In genomic region chr2:72296984-72297715, GRCm38 (mm10) we compare ENCODE assay signal across 12 mouse cellular contexts. TPM values are rescaled to one million over a fixed set of nuclear protein-coding genes. Genes with fewer than 3 reads are reported as not detected.
A peak's percentile ranks its signal among the peaks of the same experiment; 100 is the strongest.
DNase-seq lines count a peak whose midpoint lies in the region; ATAC-seq and TF ChIP-seq lines count a peak whose summit lies in the region.
"Had no signal": no experiment of that assay in that cellular context is flagged by ENCODE, and none has a peak within 500 bp of the region (broad histone marks: within the 10 kb centered on the region; RNA-seq: fewer than 3 reads in every experiment).

No protein-coding gene starts in this region.

- WGBS in heart, embryonic 14.5 days = 76% methylated on average over 10 of the region's 10 CpGs
- WGBS in lung, embryonic 14.5 days = 63% methylated on average over 10 of the region's 10 CpGs
- 77% methylated on average over 10 of the region's 10 CpGs for WGBS in intestine, embryonic 14.5 days
- 74% methylated on average over 10 of the region's 10 CpGs for WGBS in stomach, embryonic 16.5 days

- no peak for DNase-seq in heart, postnatal 4 days
- DNase-seq in lung, embryonic 14.5 days = no peak
- DNase-seq in lung, adult 18-20 months = no peak
- no peak for DNase-seq in intestine, embryonic 14.5 days (ENCODE audit: low spot score)
- no peak for DNase-seq in right cerebral cortex, adult 18-20 months
- DNase-seq: cerebellum, adult 11-12 months had no signal

- no peak for ATAC-seq in heart, embryonic 14.5 days (ENCODE audit: insufficient number of reproducible peaks, insufficient read depth, low FRiP score, low read depth)
- no peak for ATAC-seq in lung, embryonic 14.5 days (ENCODE audit: insufficient read depth)
- no peak for ATAC-seq in intestine, embryonic 14.5 days (replicated peaks; ENCODE audit: low FRiP score, low TSS enrichment, low read depth)
- ATAC-seq in stomach, embryonic 16.5 days (ENCODE audit: insufficient read depth, low FRiP score) = no peak
- ATAC-seq: activated CD4-positive, CD25-positive, alpha-beta regulatory T cell, adult 4 months had no signal

- peak overlapping the region; percentile 44 for H3K4me2 ChIP-seq in heart, embryonic 14.5 days (ENCODE audit: low read length)
- H3K4me2 ChIP-seq in lung, embryonic 14.5 days = peak overlapping the region; percentile 43; the same call in 1 of the 2 replicates
- peak overlapping the region; percentile 25 for H3K4me2 ChIP-seq in intestine, embryonic 14.5 days (ENCODE audit: low read length)
- peak overlapping the region; percentile 33; the same call in 1 of the 2 replicates for H3K4me2 ChIP-seq in stomach, embryonic 16.5 days (ENCODE audit: low read depth, low read length)
- H3K4me2 ChIP-seq: forebrain, embryonic 12.5 days had no signal

- H3K4me1 ChIP-seq in heart, embryonic 14.5 days (ENCODE audit: control insufficient read depth in 2 of 2, insufficient read depth in 2 of 2, low read length in 2 of 2) = peaks cover 2 to 20% of the 10 kb centered on the region in 2 experiments
- peaks cover 6% of the 10 kb centered on the region; the same call in 1 of the 2 replicates for H3K4me1 ChIP-seq in lung, embryonic 14.5 days (ENCODE audit: insufficient read depth)
- H3K4me1 ChIP-seq in intestine, embryonic 14.5 days (replicated peaks; ENCODE audit: control insufficient read depth, insufficient read depth, low read length) = peaks cover 10% of the 10 kb centered on the region
- peaks cover 13% of the 10 kb centered on the region for H3K4me1 ChIP-seq in stomach, embryonic 16.5 days (ENCODE audit: control insufficient read depth, insufficient read depth, low read length)
- H3K4me1 ChIP-seq: forebrain, embryonic 12.5 days; hindbrain, embryonic 12.5 days had no signal

- H3K9me3 ChIP-seq in heart, embryonic 14.5 days (ENCODE audit: control insufficient read depth, low read length) = no peaks in the 10 kb centered on the region
- H3K9me3 ChIP-seq in lung, embryonic 14.5 days (ENCODE audit: low read depth, low read length) = no peaks in the 10 kb centered on the region
- H3K9me3 ChIP-seq in intestine, embryonic 14.5 days (ENCODE audit: control insufficient read depth, low read length) = no peaks in the 10 kb centered on the region
- H3K9me3 ChIP-seq in stomach, embryonic 16.5 days (replicated peaks; ENCODE audit: control insufficient read depth, low read length) = no peaks in the 10 kb centered on the region
- H3K9me3 ChIP-seq: forebrain, embryonic 12.5 days; hindbrain, embryonic 12.5 days; limb, embryonic 13.5 days had no signal

- H3K27me3 ChIP-seq in heart, embryonic 14.5 days (ENCODE audit: control insufficient read depth, insufficient read depth, low read length) = no peaks in the 10 kb centered on the region
- H3K27me3 ChIP-seq in lung, embryonic 14.5 days (ENCODE audit: insufficient read depth, low read length) = no peaks in the 10 kb centered on the region
- H3K27me3 ChIP-seq in intestine, embryonic 14.5 days (replicated peaks; ENCODE audit: control insufficient read depth, insufficient read depth, low read length) = no peaks in the 10 kb centered on the region
- no peaks in the 10 kb centered on the region for H3K27me3 ChIP-seq in stomach, embryonic 16.5 days (ENCODE audit: control insufficient read depth, insufficient read depth, low read length)
- H3K27me3 ChIP-seq: forebrain, embryonic 12.5 days; hindbrain, embryonic 12.5 days; limb, embryonic 13.5 days had no signal

- peaks cover 45% of the 10 kb centered on the region for H3K36me3 ChIP-seq in heart, embryonic 14.5 days (ENCODE audit: control insufficient read depth, insufficient read depth, low read length)
- peaks cover 9% of the 10 kb centered on the region for H3K36me3 ChIP-seq in lung, embryonic 14.5 days (ENCODE audit: insufficient read depth)
- H3K36me3 ChIP-seq in intestine, embryonic 14.5 days (ENCODE audit: control insufficient read depth, insufficient read depth, low read length) = peaks cover 12% of the 10 kb centered on the region; the same call in 1 of the 2 replicates
- H3K36me3 ChIP-seq in stomach, embryonic 16.5 days (ENCODE audit: control insufficient read depth, insufficient read depth, low read length) = no peaks in the 10 kb centered on the region; the same call in 1 of the 2 replicates
- H3K36me3 ChIP-seq: forebrain, embryonic 12.5 days; limb, embryonic 13.5 days had no signal

- no peak for TF ChIP-seq CTCF in lung, embryonic 14.5 days (IDR thresholded peaks at IDR 0.05; ENCODE audit: low read depth)

- H3K27ac ChIP-seq in heart, embryonic 14.5 days (replicated peaks in 1 of 2; ENCODE audit: control insufficient read depth in 1 of 2, insufficient read depth in 1 of 2, low read depth in 2 of 2, low read length in 2 of 2) = peak overlapping the region; percentile 63 to 71
- H3K27ac ChIP-seq in lung, embryonic 14.5 days (ENCODE audit: low read depth) = peak overlapping the region; percentile 76; the same call in 1 of the 2 replicates
- peak overlapping the region; percentile 22; the same call in 1 of the 2 replicates for H3K27ac ChIP-seq in intestine, embryonic 14.5 days (ENCODE audit: low read depth)
- peak overlapping the region; percentile 58 for H3K27ac ChIP-seq in stomach, embryonic 16.5 days (ENCODE audit: low read length)
- H3K27ac ChIP-seq: forebrain, embryonic 12.5 days; hindbrain, embryonic 12.5 days had no signal

- peak overlapping the region; percentile 42; the same call in 1 of the 2 replicates for H3K9ac ChIP-seq in heart, embryonic 14.5 days (ENCODE audit: low read length)
- 0 out of 2 replicates have a peak overlapping the region, but pooled peaks have one; percentile 30 for H3K9ac ChIP-seq in lung, embryonic 14.5 days
- H3K9ac ChIP-seq in intestine, embryonic 14.5 days (ENCODE audit: low read length) = no peak overlapping the region
- peak overlapping the region; percentile 52; the same call in 1 of the 2 replicates for H3K9ac ChIP-seq in stomach, embryonic 16.5 days (ENCODE audit: low read length)
- H3K9ac ChIP-seq: forebrain, embryonic 12.5 days; hindbrain, embryonic 12.5 days; limb, embryonic 13.5 days had no signal

- no peak overlapping the region for H3K4me3 ChIP-seq in heart, embryonic 14.5 days (ENCODE audit: control insufficient read depth in 1 of 2, insufficient read depth in 1 of 2, low read depth in 1 of 2, low read length in 2 of 2)
- no peak overlapping the region for H3K4me3 ChIP-seq in lung, embryonic 14.5 days (ENCODE audit: low read depth, low read length)
- no peak overlapping the region for H3K4me3 ChIP-seq in intestine, embryonic 14.5 days (ENCODE audit: low read depth, low read length)
- H3K4me3 ChIP-seq in stomach, embryonic 16.5 days (replicated peaks; ENCODE audit: low read length) = no peak overlapping the region
- H3K4me3 ChIP-seq: forebrain, embryonic 12.5 days; hindbrain, embryonic 12.5 days; limb, embryonic 13.5 days had no signal

RNA-seq across cellular contexts. Expression of gene Map3k20, which starts 11.7 kb away (rescaled TPM):
- polyA plus RNA-seq in heart, embryonic 14.5 days (2014; fragmentation: Nextera tagmentation; extraction: Ambion mirVana) = 85.1 and 91.0 TPM in 2 replicates
- 100 to 1,000 TPM; 223 to 231 TPM for total RNA-seq in heart, postnatal 4 days (2021)
- 36.4 and 37.5 TPM in 2 replicates for polyA plus RNA-seq in lung, embryonic 14.5 days (2014; fragmentation: Nextera tagmentation; extraction: Ambion mirVana)
- 22.3 and 23.8 TPM in 2 replicates for polyA plus RNA-seq in intestine, embryonic 14.5 days (2014; fragmentation: Nextera tagmentation; extraction: Ambion mirVana)
- 24.6 and 25.0 TPM in 2 replicates for polyA plus RNA-seq in stomach, embryonic 16.5 days (2015; fragmentation: Nextera tagmentation; extraction: Ambion mirVana)

Comparison
In these comparisons a context has a peak if more than half of its experiments do, and no peak if none do; other contexts are left out.
1. H3K27ac ChIP-seq: peak in every context shown above with its lines; median percentile 76 in lung, embryonic 14.5 days; 67 in heart, embryonic 14.5 days; 58 in stomach, embryonic 16.5 days; 22 in intestine, embryonic 14.5 days.